Mouse (Mus musculus): ENCODE data around the gene Gsk3b.
"Not testable (repeated sequence)": the region's sequence is repeated elsewhere in the genome, so short reads cannot be mapped to it uniquely, and the experiment has no call there.

Gene Gsk3b

DNA sequence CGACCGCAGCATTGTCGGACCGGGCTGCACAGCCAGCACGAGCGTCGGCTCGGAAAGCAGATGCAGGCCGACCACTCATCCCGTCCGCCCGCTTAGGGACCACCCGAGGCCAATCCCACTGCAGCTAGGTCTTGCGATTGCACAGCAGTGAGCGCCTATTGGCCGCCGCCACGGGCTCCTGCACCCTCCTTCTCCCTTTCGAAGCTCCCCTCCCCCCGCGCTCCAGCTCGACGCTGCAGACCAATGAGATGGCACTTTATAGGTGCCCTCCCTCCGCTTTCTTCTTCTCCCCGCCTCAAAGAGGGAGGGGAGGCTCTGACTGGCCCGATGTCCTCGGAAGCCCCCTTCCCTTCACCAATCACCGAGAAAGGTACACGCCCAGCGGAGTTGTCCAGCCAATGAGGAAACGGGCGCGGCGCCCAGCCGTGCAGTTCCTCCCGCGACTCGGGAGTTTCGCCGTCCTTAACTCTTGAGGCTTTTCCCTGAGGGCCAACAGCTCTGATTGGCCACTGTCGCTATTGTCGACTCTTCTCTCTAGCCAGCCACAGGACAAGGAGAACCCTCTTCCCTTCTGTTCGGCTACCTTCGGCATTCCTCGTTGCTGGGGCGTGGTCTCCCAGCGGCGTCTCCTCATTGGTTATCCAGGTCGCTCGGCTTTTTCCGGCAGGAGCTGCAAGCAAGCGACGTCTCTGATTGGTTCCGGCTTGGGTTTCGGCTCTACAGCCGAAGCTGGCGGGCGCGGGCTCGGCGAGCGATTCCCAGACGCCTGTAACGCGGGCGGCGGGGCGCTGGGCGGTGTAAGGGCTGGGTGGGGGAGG is at the start of gene Gsk3b:
Gene Gsk3b (plus strand): TSS at position 373 of the 818 bp plus-strand sequence.
- peak; percentile 97 for DNase-seq (ENCODE audit: low spot score)

DNA sequence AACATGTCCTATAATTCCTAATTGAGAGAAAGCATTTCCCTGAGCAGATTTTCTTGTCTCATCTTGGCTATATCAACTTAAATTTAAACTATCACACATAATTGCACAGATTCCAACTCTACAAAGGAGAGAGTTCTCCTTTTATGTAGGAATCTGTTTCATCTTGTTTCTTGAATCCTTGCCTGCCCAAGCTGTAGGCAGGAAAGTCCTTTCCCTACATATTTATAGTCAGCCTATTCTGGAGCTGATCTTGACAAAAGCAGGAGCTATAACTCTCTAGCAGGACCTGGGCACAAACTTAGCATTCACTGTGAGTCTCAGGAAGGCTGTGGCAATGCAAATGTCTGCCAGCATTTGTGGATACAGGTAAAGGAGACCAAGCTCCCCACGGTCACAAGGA is 46.6 kb upstream of the Gsk3b start:
- no peak for DNase-seq (ENCODE audit: low spot score)

DNA sequence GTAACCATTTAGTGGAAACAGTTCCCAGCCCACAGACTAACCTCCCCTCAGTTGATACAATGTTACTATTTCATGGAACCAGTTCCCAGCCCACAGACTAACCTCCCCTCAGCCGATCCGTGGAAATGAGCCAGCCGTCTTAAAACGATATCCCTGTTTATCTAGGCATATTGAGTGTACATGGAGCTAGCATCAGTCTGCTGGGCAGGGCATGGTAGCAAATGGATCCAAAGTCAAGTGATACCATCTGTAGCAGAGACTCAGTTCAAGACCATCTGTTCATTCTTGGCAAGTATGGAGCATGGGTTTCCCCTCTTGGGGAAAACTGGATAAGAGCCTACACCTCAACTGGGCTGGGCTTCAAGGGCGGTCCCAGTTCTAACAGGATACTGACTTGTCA is 44.2 kb upstream of the Gsk3b start:
- DNase-seq (ENCODE audit: low spot score) = no peak

DNA sequence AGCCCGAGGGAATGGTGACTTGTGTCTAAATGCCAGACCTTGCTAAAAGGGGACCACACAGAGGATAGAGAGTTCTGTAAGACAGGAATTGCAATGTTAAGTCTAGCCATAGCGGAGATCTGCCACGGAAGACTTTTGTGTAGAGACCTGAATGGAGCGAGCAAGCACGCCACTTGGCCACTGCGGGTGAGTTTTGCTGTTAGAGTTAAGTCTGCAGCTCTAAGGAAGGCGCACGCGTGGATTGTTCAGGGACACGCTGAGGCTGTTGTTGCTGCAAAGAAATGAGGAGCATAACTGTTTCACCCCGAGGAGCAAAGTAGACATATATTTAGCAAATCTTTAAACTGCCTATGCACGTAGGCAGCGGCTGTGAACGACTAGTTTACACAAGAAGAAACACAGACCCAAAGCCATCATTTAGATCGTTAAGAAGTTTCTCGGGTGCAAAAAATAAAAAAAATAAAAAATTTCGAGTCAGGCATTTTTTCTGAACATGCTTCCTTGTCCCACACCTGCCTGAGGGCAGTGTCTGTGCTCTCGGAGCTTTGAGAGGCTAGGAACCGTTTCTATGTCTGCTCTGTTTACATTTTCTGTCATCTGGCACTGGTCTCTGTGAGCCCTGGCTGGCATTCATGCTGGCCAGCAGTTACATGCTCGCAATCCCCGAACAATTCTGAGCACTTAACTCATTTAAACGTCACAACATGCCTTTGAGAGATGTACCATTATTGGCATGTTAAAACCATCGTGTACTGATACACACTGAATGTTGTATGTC is 40.8 kb upstream of the Gsk3b start:
- no peak for DNase-seq (ENCODE audit: low spot score)

DNA sequence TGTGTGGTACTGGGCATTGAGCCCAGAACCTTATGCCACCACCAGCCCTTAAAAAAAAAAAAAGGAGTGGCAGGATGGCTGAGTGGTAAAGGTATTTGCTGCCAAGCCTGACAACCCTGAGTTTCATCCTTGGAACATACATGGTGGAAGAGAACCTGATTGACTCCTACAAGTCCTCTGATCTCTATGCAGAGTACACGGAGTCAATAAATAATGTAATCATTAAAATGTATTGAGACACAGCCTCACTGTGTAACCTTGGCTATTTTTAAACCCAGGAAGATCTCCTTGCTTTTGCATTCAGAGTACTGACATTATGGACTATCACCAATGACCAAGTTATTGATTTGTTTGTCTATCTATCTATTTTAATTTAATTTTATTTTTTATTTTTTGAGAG is 30.9 kb upstream of the Gsk3b start:
- no peak for DNase-seq (ENCODE audit: low spot score)

DNA sequence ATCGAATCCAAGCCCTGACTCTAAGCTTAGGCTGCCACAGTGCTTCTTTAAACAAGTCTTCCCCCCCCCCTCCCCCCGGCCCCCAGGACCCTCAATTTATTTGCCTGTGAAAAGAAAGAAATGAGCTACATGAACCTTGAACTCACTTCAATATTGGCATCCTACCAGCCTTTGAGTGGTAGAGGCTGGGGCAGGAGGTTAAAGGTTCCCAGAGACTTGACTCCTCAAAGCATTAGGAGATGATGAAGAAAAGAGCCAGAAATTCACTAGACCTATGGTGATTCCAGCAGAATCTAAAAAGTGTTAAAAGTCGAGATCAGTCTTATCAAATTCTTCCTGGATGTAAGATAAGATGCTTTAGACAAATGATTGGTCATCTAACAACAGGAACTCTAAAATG is 30.0 kb upstream of the Gsk3b start:
- DNase-seq (ENCODE audit: low spot score) = no peak

DNA sequence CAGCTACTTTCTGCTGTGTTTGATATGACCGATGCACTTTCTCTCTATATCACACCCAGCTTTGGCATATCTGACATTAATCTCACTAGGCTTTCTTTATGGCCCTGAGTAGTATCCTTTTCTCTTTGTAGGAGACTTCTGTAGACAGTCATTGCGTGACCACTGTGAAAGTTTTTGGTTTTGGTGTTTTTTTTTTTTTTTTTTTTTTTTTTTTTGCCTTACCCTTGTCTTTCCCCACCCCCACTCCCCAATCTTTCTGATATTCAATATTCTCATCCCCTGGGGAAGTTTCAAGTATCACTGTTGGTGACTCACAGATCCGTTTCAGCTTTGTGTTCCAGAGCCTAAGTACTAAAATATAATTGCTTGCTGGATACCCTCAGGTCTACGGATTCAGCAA is 29.2 kb upstream of the Gsk3b start:
- DNase-seq (ENCODE audit: low spot score) = no peak

DNA sequence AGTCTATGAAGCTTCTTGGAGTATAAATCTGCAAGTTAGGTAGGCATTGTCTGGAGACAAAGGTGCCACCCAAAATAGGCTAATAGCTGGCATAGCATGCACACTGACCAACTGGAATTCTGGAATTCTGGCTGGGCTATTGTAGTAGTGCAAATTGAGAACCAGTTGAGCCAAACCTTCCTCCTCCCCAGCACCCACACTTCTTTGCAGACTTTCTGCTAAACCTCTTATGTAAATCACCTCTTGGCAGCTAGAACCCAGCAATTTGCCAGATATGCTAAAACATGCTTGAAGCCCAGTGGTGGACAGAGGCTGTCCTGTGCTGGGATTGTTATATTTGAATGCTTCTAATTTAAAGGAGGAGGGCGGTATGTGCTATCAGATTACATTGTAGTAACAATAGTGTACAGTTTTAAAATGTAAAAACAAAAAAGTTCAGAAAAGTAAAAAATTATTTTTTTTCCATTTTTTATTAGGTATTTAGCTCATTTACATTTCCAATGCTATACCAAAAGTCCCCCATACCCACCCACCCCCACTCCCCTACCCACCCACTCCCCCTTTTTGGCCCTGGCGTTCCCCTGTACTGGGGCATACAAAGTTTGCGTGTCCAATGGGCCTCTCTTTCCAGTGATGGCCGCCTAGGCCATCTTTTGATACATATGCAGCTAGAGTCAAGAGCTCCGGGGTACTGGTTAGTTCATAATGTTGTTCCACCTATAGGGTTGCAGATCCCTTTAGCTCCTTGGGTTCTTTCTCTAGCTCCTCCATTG is 14.8 kb upstream of the Gsk3b start:
- DNase-seq (ENCODE audit: low spot score) = not testable (repeated sequence)

DNA sequence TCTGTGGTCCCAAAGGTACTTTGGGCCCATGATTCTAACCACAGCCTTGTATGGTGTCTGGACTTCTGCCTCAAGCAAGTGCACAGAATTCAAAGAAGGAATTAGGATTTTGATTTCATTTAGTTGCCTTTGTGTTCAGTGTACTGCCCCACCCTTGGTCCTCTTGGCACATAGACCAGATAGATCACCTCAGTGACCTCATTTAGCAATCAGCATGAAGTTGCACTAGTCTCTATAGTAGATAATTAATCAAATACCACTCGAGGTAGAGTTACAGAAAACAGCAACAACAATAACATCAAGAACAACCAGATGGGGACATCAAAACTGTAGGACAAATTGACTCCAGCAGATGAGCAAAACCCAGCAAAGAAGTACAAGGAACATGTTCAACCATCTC is 8.6 kb upstream of the Gsk3b start:
- no peak for DNase-seq (ENCODE audit: low spot score)

DNA sequence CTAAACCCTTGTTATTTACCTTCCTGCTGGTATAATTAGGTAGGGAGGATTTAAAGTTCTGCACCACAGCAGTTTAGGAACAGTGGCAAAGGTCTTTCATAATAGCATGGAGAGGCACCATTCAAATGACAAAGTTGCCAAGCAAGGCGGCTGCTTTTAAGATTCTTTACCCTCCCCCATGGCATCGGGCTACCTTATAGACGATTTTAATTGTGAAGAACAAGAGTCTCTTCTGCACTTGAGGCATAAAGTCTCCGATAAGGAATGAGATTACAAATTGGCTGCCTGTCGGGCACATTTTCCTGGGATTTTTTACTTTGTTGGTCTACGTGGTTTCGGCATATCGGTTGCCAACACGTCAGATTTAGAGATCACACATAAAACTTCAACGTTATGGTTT is 1.6 kb upstream of the Gsk3b start:
- DNase-seq (ENCODE audit: low spot score) = no peak

DNA sequence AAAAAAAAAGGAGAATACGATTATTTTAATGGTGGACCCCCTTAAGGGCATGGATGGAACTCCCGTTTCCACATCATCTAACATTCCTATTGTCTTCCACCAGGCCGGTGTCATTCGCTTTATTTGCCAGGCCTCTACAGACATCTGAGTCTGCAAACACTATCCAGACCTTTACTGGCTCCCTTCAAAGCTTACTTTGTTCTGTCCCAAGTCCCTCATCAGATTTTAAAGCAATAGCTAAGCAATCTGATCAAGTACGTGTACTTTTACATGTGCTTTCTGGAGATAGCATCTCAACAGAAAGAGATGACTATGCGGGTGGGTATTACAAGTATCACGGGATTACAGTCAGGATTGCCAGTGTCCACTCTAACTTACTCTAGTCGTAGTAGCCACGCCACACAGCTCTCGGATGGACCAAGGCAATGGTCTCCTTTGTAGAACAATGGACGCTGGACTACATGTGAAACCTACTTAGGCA is 1.1 kb upstream of the Gsk3b start:
- DNase-seq (ENCODE audit: low spot score) = no peak

DNA sequence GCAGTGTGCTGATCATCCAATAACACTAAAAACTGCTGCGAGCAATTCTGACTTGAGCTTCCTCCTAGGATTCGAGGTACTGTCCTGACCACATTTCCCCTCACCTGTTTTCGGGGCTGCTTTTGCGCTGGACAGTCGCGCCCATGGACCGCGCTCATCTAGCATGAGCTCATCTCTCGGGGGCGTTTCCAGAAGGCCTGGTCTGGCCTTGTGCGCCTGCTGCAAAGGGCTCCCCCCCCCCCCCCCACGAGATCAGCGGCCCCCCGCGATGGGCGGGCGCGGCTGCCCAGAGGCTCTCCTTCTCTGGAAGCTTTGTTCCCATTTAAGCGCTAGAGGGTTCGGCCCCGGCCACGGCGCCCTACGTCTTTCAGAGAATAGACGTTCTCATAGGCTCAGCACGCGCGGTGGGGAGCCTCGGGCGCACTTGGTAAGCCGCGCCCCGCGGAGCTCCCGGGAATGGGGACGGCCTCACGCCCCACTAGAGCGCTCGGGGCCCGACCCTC is 624 bp upstream of the Gsk3b start:
- peak; percentile 31 for DNase-seq (ENCODE audit: low spot score)

DNA sequence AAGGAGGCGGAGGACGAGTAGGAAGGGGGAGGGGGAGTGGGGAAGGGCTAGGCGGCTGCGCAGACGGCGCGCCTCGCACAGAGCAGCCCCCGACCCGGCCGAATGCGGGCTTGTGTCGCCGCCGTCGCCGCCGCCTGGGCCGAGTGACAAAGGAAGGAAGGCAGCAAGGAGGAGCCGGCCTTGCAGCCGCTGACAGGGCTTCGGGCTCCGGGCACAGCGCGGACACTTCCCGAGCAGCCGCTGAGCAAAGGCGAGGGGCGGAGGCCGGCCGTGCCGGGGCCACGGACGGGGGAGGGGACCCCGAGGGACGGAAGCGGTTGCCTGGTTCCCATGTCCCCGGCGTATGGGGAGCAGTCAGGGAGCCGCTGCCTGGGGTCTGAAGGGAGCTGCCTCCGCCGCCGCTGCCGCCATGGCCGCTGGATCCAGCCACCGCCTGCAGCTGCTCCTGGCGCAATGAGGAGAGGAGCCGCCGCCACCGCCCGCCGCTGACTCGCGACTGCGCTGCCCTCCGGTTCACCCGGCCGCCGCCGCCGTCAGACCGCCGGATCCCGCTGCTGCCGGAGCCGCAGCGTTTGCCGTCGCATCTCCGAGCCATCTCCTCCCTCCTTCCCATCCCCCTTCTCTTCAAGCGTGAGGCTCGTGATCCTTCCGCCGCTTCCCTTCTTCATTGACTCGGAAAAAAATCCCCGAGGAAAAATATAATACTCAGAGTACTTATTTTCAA is 808 bp downstream of the Gsk3b start:
- DNase-seq (ENCODE audit: low spot score) = no peak

DNA sequence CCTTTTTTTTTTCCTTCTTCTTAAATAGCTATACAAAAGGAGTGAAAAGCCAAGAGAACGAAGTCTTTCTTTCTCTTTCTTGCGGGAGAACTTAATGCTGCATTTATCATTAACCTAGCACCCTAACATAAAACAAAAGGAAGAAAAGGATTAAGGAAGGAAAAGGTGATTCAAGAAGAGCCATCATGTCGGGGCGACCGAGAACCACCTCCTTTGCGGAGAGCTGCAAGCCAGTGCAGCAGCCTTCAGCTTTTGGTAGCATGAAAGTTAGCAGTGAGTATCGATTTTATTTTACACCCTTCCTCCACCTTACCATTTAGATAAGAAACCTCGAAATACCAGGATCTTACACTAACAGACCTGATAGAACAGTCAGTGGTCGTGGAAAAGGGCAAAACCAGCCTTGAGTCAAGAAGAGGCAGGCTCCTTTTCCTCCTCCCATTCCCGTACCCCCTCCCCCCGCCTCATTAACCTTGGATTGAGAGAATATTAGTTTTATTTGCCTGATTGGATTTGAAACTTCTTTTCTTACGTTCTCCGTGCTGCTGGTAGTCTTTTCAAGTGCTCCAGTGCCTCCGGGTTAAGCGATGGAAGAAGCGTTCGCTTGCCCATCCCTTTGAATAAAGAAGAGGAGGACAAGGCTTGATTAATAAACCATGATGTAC is 1.7 kb downstream of the Gsk3b start:
- no peak for DNase-seq (ENCODE audit: low spot score)

DNA sequence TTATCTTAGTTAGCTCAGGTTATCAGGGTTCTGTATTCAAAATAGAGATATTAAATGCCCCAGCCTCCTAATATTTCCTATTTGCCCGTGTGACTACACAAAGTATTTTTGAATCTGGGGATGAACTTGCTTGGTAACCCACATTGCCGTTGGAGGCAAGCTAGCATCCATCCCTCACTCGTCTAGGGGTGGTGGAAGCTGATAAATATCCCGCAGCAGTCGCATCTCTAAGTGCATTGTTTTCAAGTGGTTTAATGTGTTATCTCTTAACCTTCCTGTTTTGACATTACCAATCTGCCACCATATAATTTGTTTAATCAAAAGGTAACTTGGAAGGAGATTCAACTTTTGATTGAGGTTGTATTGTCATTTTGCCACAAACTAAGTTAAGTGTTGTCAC is 2.2 kb downstream of the Gsk3b start:
- DNase-seq (ENCODE audit: low spot score) = no peak

DNA sequence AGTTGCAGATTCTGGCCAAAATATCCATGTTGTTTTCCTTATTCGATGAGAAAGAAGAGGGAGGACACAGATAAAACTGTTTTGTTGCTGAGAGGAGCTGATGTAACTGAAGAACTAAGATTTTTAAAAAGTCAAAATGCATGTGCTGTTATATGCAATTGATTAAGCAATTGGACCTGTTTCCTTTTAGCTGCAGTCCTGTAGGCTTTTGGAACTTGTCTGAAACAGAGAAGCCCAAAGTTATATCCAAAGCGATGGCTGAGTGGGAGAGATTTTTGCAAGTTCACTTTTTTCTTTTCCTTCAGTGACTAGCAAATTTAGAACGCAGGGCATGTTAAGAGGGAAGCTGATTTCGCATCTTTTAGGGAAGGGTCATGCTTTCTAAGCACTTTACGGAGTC is 2.9 kb downstream of the Gsk3b start:
- DNase-seq (ENCODE audit: low spot score) = no peak

DNA sequence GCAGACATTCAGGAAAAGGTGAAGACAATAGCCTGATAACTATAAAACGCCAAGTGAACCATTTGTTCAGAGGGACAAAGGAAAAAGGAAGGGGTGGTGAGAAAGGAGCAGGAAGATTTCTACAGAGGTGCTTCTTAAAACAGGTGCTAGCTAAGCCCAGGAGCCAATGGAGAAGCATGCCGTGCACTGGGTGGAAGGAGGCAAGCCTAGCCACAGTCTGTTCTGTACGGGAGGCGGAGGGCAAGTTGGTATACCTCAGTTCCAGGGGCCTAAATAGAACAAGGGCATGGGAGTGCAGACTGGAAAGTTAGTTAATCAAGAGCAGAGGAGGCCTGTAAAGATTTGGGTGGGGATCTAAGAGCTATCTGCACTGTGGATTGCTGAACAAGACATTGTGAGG is 3.8 kb downstream of the Gsk3b start:
- no peak for DNase-seq (ENCODE audit: low spot score)

DNA sequence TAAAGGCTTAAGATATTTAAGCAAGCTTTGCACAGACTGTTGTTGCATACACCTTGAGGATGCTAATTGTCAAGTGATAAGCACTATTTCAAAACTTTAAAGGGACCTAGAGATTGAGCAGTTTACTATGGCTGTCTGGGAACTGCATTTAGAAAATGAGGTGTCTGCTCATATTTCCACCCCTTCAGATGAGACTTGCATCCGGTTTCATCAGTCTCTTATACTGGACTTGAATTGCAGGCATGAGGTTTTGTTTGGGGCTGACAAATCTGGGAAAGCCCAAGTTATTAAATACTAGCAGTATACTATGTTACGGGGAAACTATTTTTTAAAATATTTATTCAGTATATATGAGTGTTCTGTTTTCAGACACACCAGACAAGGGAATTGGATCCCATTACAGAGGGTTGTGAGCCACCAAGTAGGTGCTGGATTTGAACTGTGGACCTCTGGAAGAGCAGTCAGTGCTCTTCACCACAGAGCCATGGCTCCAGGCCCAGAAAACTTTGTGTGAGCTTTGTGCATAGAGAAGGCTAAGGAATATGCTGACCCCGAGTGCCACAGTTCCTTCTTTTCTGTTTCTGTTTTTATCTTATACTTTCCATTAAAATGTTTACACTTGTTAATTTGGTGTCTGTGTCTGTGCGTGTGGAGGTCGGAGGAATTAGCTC is 6.5 kb downstream of the Gsk3b start:
- DNase-seq (ENCODE audit: low spot score) = no peak

DNA sequence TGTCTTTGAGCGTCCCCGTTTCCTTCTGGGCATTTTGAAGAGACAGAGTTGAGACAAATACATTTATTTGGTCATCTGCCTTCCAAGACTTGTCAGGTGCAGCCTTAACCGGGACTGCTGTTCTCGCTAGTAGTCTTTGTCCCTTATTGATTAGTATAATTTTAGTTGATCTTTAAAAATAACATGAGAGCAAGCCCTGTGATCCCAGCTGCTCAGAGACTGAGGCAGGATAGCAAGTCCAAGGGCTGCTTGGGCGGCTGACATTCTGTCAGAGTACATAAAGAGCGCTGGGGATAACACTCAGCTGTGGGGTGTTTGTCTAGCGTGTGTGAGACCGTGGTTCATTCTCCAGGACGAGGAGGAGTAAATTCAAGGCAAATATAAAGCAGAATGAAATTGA is 8.7 kb downstream of the Gsk3b start:
- no peak for DNase-seq (ENCODE audit: low spot score)

DNA sequence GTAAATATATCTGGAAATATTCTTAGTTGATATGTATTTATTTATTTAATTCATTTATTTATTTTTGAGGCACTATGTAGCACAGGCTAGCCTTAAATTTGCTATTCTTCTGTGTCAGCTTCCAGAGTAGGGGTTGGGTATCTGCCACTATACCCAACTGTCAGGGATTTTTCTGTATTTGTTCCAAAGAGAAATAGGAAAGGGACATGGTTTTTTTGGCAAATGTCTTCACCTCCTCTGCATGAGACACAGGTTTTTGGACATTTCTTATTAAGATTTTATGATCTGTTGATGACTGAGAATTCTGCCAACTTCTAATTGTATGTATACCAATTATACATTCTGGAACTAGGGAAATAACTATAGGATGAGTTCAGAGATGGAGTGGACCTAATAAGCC is 10.5 kb downstream of the Gsk3b start:
- DNase-seq (ENCODE audit: low spot score) = no peak

DNA sequence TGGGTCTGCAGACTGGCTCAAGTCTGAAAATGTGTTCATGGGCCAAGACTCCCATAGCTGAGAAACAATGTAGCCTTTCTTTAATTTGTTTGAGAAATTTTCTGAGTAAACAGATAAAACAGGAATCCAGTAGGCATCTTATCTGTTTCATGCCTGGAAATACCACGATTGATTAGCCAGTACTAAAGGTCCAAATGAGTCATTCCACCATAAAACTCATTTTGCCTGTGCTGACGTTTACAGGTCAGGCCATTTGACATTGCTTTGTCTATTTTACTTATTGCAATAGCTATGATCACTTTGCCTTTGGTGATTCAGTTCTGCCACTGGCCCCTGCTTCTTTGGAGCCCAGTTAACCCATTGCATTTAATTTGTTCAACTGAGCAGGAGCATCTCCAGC is 11.8 kb downstream of the Gsk3b start:
- no peak for DNase-seq (ENCODE audit: low spot score)
